Mouse (Mus musculus): ENCODE data around the gene Stab1. TPM values are rescaled to one million over a fixed set of nuclear protein-coding genes. Genes with fewer than 3 reads are reported as not detected.

Gene Stab1
- total and polyA plus RNA-seq, 2 experiments from 2014 or later, result 10.5 to 31.2 TPM

GRCm38 (mm10) chr14:31134015-31135000, 34.1 kb downstream of the Stab1 start:
- no peaks in the 10 kb centered on the region for H3K27me3 ChIP-seq (ENCODE audit: insufficient read depth, low read length)
- peaks cover 33% of the 10 kb centered on the region for H3K4me1 ChIP-seq (ENCODE audit: insufficient read depth, low read length)
- DNase-seq (ENCODE audit: low spot score) (peak; percentile 79), ATAC-seq (0 out of 2 replicates have a peak, but pooled peaks have one; percentile 5)
- H3K9me3 ChIP-seq (ENCODE audit: low read length), result no peaks in the 10 kb centered on the region
- H3K36me3 ChIP-seq (ENCODE audit: insufficient read depth, low read length), result peaks cover 6% of the 10 kb centered on the region; the same call in 1 of the 2 replicates
- WGBS, result 53% methylated on average over 25 of the region's 25 CpGs
- peak overlapping the region; percentile 29; the same call in 1 of the 2 replicates for H3K27ac ChIP-seq
- TF ChIP-seq CTCF (IDR thresholded peaks at IDR 0.05; ENCODE audit: low read depth), result no peak
- no peak overlapping the region for H3K4me3 ChIP-seq (ENCODE audit: low read length)
- H3K9ac ChIP-seq (replicated peaks; ENCODE audit: low read length), result no peak overlapping the region
- no peak overlapping the region for H3K4me2 ChIP-seq (ENCODE audit: low read depth, low read length)

- peak overlapping the region; percentile 29; the same call in 1 of the 2 replicates for H3K27ac ChIP-seq
- 50% methylated on average over 11 of the region's 11 CpGs for WGBS
- no peak overlapping the region for H3K9ac ChIP-seq (replicated peaks; ENCODE audit: low read length)
- ATAC-seq, result no peak
- no peaks in the 10 kb centered on the region for H3K36me3 ChIP-seq (ENCODE audit: insufficient read depth, low read length)
- H3K4me3 ChIP-seq (ENCODE audit: low read length), result no peak overlapping the region
- no peaks in the 10 kb centered on the region for H3K27me3 ChIP-seq (ENCODE audit: insufficient read depth, low read length)
- peak; percentile 27 for DNase-seq (ENCODE audit: low spot score)
- peaks cover 35% of the 10 kb centered on the region for H3K4me1 ChIP-seq (ENCODE audit: insufficient read depth, low read length)
- H3K4me2 ChIP-seq (ENCODE audit: low read depth, low read length), result peak overlapping the region; percentile 71
- no peaks in the 10 kb centered on the region for H3K9me3 ChIP-seq (ENCODE audit: low read length)
- no peak for TF ChIP-seq CTCF (IDR thresholded peaks at IDR 0.05; ENCODE audit: low read depth)
Observed at GRCm38 (mm10) chr14:31133023-31133665, 35.3 kb downstream of the Stab1 start.

GRCm38 (mm10) chr14:31132491-31132975, 35.9 kb downstream of the Stab1 start:
- Histone ChIP-seq H3K36me3 (ENCODE audit: insufficient read depth, low read length) (no peaks in the 10 kb centered on the region), H3K27me3 (ENCODE audit: insufficient read depth, low read length) (no peaks in the 10 kb centered on the region), H3K4me1 (ENCODE audit: insufficient read depth, low read length) (peaks cover 37% of the 10 kb centered on the region), H3K9ac (replicated peaks; ENCODE audit: low read length) (no peak overlapping the region), H3K4me2 (ENCODE audit: low read depth, low read length) (peak overlapping the region; percentile 71), H3K27ac (no peak overlapping the region), H3K4me3 (ENCODE audit: low read length) (peak overlapping the region; percentile 74), H3K9me3 (ENCODE audit: low read length) (no peaks in the 10 kb centered on the region)
- TF ChIP-seq CTCF (IDR thresholded peaks at IDR 0.05; ENCODE audit: low read depth), result no peak
- ATAC-seq (no peak), DNase-seq (ENCODE audit: low spot score) (no peak)
- WGBS, result 82% methylated on average over 7 of the region's 7 CpGs

- peak overlapping the region; percentile 71 for H3K4me2 ChIP-seq (ENCODE audit: low read depth, low read length)
- no peaks in the 10 kb centered on the region for H3K27me3 ChIP-seq (ENCODE audit: insufficient read depth, low read length)
- no peak for TF ChIP-seq CTCF (IDR thresholded peaks at IDR 0.05; ENCODE audit: low read depth)
- H3K27ac ChIP-seq, result 0 out of 2 replicates have a peak overlapping the region, but pooled peaks have one; percentile 72
- DNase-seq (ENCODE audit: low spot score) (no peak), ATAC-seq (no peak)
- WGBS, result 16% methylated on average over 6 of the region's 6 CpGs
- H3K9me3 ChIP-seq (ENCODE audit: low read length), result no peaks in the 10 kb centered on the region
- H3K4me3 ChIP-seq (ENCODE audit: low read length), result peak overlapping the region; percentile 74
- H3K4me1 ChIP-seq (ENCODE audit: insufficient read depth, low read length), result peaks cover 40% of the 10 kb centered on the region
- H3K36me3 ChIP-seq (ENCODE audit: insufficient read depth, low read length), result no peaks in the 10 kb centered on the region
- peak overlapping the region; percentile 83 for H3K9ac ChIP-seq (replicated peaks; ENCODE audit: low read length)
Observed at GRCm38 (mm10) chr14:31132031-31132430, 36.4 kb downstream of the Stab1 start.

- Histone ChIP-seq H3K4me3 (ENCODE audit: low read length) (peak overlapping the region; percentile 74), H3K9ac (replicated peaks; ENCODE audit: low read length) (peak overlapping the region; percentile 83), H3K4me1 (ENCODE audit: insufficient read depth, low read length) (peaks cover 41% of the 10 kb centered on the region), H3K9me3 (ENCODE audit: low read length) (no peaks in the 10 kb centered on the region), H3K27ac (peak overlapping the region; percentile 72), H3K36me3 (ENCODE audit: insufficient read depth, low read length) (no peaks in the 10 kb centered on the region), H3K4me2 (ENCODE audit: low read depth, low read length) (peak overlapping the region; percentile 71), H3K27me3 (ENCODE audit: insufficient read depth, low read length) (no peaks in the 10 kb centered on the region)
- TF ChIP-seq CTCF (IDR thresholded peaks at IDR 0.05; ENCODE audit: low read depth), result no peak
- ATAC-seq, result peak; percentile 1; the same call in 1 of the 2 replicates
- peak; percentile 43 for DNase-seq (ENCODE audit: low spot score)
- WGBS, result under 1% methylated on average over 43 of the region's 43 CpGs
Observed at GRCm38 (mm10) chr14:31131272-31131821, 37.1 kb downstream of the Stab1 start.
